Mouse (Mus musculus): Measurements from ENCODE around the gene Usp25. TPM values are rescaled to one million over a fixed set of nuclear protein-coding genes. Genes with fewer than 3 reads are reported as not detected.

The Usp25 gene
- total and polyA plus RNA-seq, 3 experiments: 35.0 to 85.6 (median 64.2) TPM

GRCm38 (mm10) chr16:76987711-76988110, 25.8 kb upstream of the Usp25 start:
- TF ChIP-seq TAL1 (conservative IDR thresholded peaks at IDR 0.05; ENCODE audit: low read depth, low read length) (no peak), POLR2AphosphoS5 (IDR thresholded peaks at IDR 0.05; ENCODE audit: insufficient replicate concordance, low read depth, low read length) (no peak), GATA2 (IDR thresholded peaks at IDR 0.05; ENCODE audit: borderline replicate concordance, low read depth, low read length) (no peak), CTCF (IDR thresholded peaks at IDR 0.05; ENCODE audit: low read depth, low read length) (no peak), GATA1 (IDR thresholded peaks at IDR 0.05; ENCODE audit: borderline replicate concordance, low read length) (no peak)
- H3K36me3 ChIP-seq (replicated peaks): no peaks in the 10 kb centered on the region
- no peaks in the 10 kb centered on the region for H3K9me3 ChIP-seq (replicated peaks)
- H3K27me3 ChIP-seq (ENCODE audit: insufficient read depth, low read length): peaks cover 9% of the 10 kb centered on the region; the same call in 1 of the 2 replicates
- H3K4me3 ChIP-seq (ENCODE audit: low read depth, low read length): no peak overlapping the region
- ATAC-seq (ENCODE audit: extremely low read depth, insufficient number of reproducible peaks, low FRiP score, poor library complexity, severe bottlenecking): no peak
- H3K4me1 ChIP-seq (ENCODE audit: insufficient read depth, low read depth, low read length): no peaks in the 10 kb centered on the region
- DNase-seq (ENCODE audit: low spot score): no peak

- H3K27me3 ChIP-seq (ENCODE audit: insufficient read depth, low read length): peaks cover 7% of the 10 kb centered on the region; the same call in 1 of the 2 replicates
- DNase-seq (ENCODE audit: low spot score): no peak
- TF ChIP-seq CTCF (IDR thresholded peaks at IDR 0.05; ENCODE audit: low read depth, low read length) (no peak), TAL1 (conservative IDR thresholded peaks at IDR 0.05; ENCODE audit: low read depth, low read length) (no peak), GATA1 (IDR thresholded peaks at IDR 0.05; ENCODE audit: borderline replicate concordance, low read length) (no peak), GATA2 (IDR thresholded peaks at IDR 0.05; ENCODE audit: borderline replicate concordance, low read depth, low read length) (no peak), POLR2AphosphoS5 (IDR thresholded peaks at IDR 0.05; ENCODE audit: insufficient replicate concordance, low read depth, low read length) (no peak)
- no peaks in the 10 kb centered on the region for H3K36me3 ChIP-seq (replicated peaks)
- no peaks in the 10 kb centered on the region for H3K9me3 ChIP-seq (replicated peaks)
- H3K4me3 ChIP-seq (ENCODE audit: low read depth, low read length): no peak overlapping the region
- ATAC-seq (ENCODE audit: extremely low read depth, insufficient number of reproducible peaks, low FRiP score, poor library complexity, severe bottlenecking): no peak
- no peaks in the 10 kb centered on the region for H3K4me1 ChIP-seq (ENCODE audit: insufficient read depth, low read depth, low read length)
These were observed 9.6 kb upstream of the Usp25 start for GRCm38 (mm10) chr16:77003900-77004299.

- no peaks in the 10 kb centered on the region for H3K9me3 ChIP-seq (replicated peaks)
- no peaks in the 10 kb centered on the region for H3K36me3 ChIP-seq (replicated peaks)
- no peak for TF ChIP-seq TAL1 (conservative IDR thresholded peaks at IDR 0.05; ENCODE audit: low read depth, low read length)
- no peak for TF ChIP-seq POLR2AphosphoS5 (IDR thresholded peaks at IDR 0.05; ENCODE audit: insufficient replicate concordance, low read depth, low read length)
- no peak for TF ChIP-seq GATA2 (IDR thresholded peaks at IDR 0.05; ENCODE audit: borderline replicate concordance, low read depth, low read length)
- TF ChIP-seq CTCF (IDR thresholded peaks at IDR 0.05; ENCODE audit: low read depth, low read length): no peak
- TF ChIP-seq GATA1 (IDR thresholded peaks at IDR 0.05; ENCODE audit: borderline replicate concordance, low read length): no peak
- ATAC-seq (ENCODE audit: extremely low read depth, insufficient number of reproducible peaks, low FRiP score, poor library complexity, severe bottlenecking): peak; percentile 10; the same call in 1 of the 2 replicates
- peaks cover 2% of the 10 kb centered on the region; the same call in 1 of the 2 replicates for H3K27me3 ChIP-seq (ENCODE audit: insufficient read depth, low read length)
- peaks cover 8% of the 10 kb centered on the region for H3K4me1 ChIP-seq (ENCODE audit: insufficient read depth, low read depth, low read length)
- DNase-seq (ENCODE audit: low spot score): no peak
- H3K4me3 ChIP-seq (ENCODE audit: low read depth, low read length): no peak overlapping the region
These were observed 4.3 kb upstream of the Usp25 start for GRCm38 (mm10) chr16:77009173-77009572.

- peaks cover 29% of the 10 kb centered on the region for H3K4me1 ChIP-seq (ENCODE audit: insufficient read depth, low read depth, low read length)
- peak overlapping the region; percentile 90 for H3K4me3 ChIP-seq (ENCODE audit: low read depth, low read length)
- ATAC-seq (ENCODE audit: extremely low read depth, insufficient number of reproducible peaks, low FRiP score, poor library complexity, severe bottlenecking) (no peak), DNase-seq (ENCODE audit: low spot score) (no peak)
- H3K36me3 ChIP-seq (replicated peaks): peaks cover 11% of the 10 kb centered on the region
- no peaks in the 10 kb centered on the region; the same call in 1 of the 2 replicates for H3K27me3 ChIP-seq (ENCODE audit: insufficient read depth, low read length)
- no peak for TF ChIP-seq GATA2 (IDR thresholded peaks at IDR 0.05; ENCODE audit: borderline replicate concordance, low read depth, low read length)
- TF ChIP-seq TAL1 (conservative IDR thresholded peaks at IDR 0.05; ENCODE audit: low read depth, low read length): no peak
- TF ChIP-seq CTCF (IDR thresholded peaks at IDR 0.05; ENCODE audit: low read depth, low read length): no peak
- TF ChIP-seq POLR2AphosphoS5 (IDR thresholded peaks at IDR 0.05; ENCODE audit: insufficient replicate concordance, low read depth, low read length): no peak
- TF ChIP-seq GATA1 (IDR thresholded peaks at IDR 0.05; ENCODE audit: borderline replicate concordance, low read length): no peak
- no peaks in the 10 kb centered on the region for H3K9me3 ChIP-seq (replicated peaks)
These were observed 1.1 kb downstream of the Usp25 start for GRCm38 (mm10) chr16:77014321-77015211.

GRCm38 (mm10) chr16:77015380-77016346, 2.2 kb downstream of the Usp25 start:
- peaks cover 38% of the 10 kb centered on the region for H3K4me1 ChIP-seq (ENCODE audit: insufficient read depth, low read depth, low read length)
- peak; percentile 55; the same call in 1 of the 2 replicates for ATAC-seq (ENCODE audit: extremely low read depth, insufficient number of reproducible peaks, low FRiP score, poor library complexity, severe bottlenecking)
- TF ChIP-seq POLR2AphosphoS5 (IDR thresholded peaks at IDR 0.05; ENCODE audit: insufficient replicate concordance, low read depth, low read length) (no peak), TAL1 (conservative IDR thresholded peaks at IDR 0.05; ENCODE audit: low read depth, low read length) (no peak), GATA2 (IDR thresholded peaks at IDR 0.05; ENCODE audit: borderline replicate concordance, low read depth, low read length) (no peak), GATA1 (IDR thresholded peaks at IDR 0.05; ENCODE audit: borderline replicate concordance, low read length) (no peak), CTCF (IDR thresholded peaks at IDR 0.05; ENCODE audit: low read depth, low read length) (no peak)
- H3K4me3 ChIP-seq (ENCODE audit: low read depth, low read length): peak overlapping the region; percentile 90; the same call in 1 of the 2 replicates
- H3K27me3 ChIP-seq (ENCODE audit: insufficient read depth, low read length): no peaks in the 10 kb centered on the region; the same call in 1 of the 2 replicates
- no peaks in the 10 kb centered on the region for H3K9me3 ChIP-seq (replicated peaks)
- DNase-seq (ENCODE audit: low spot score): peak; percentile 37
- H3K36me3 ChIP-seq (replicated peaks): peaks cover 15% of the 10 kb centered on the region
